Mouse (Mus musculus) bone marrow macrophage, adult 2 months (primary cell): ENCODE results near the gene Ddx55.

Source experiments
- CTCF ChIP-seq: IDR thresholded peaks from 2 replicates; pipeline ENCODE4 v1.5.1; 2012; ENCODE audit warnings: low read depth, mild to moderate bottlenecking, low read length, moderate library complexity
- POLR2A ChIP-seq: IDR thresholded peaks from 2 replicates; pipeline ENCODE4 v1.6.1; 2012; ENCODE audit warnings: mild to moderate bottlenecking, low read depth, low read length, borderline replicate concordance

GRCm38 (mm10) chr5:124618711-124619110, 66.0 kb downstream of the Ddx55 start:
- TF ChIP-seq POLR2A: no peak
- no peak for TF ChIP-seq CTCF
